ENCODE assay signal across 40 mouse cellular contexts in the genomic region with DNA sequence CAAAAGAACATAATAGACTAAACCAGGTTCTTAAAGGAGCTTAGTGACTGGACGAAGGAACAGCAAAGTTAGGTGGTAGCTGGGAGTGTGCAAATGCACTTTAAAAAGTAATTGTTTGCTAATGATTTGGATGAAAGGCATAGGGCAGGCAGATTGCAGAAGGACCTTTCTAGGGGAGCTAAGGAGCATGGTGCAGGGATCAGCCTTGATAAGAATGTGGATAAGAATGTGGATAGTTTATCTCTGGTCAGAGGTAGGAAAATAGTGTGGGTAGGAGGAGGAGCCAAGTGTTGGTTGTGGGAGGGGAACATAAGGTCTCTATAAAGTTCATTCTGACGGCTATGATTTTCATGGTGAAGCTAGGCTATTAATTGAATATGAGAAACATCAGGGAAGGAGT. TPM values are rescaled to one million over a fixed set of nuclear protein-coding genes. Genes with fewer than 3 reads are reported as not detected.
"Had no signal": no experiment of that assay in that cellular context is flagged by ENCODE, and none has a peak within 500 bp of the region (broad histone marks: within the 10 kb centered on the region; RNA-seq: fewer than 3 reads in every experiment).

No protein-coding gene starts in this region.

- H3K4me1 ChIP-seq: hindbrain, embryonic 10.5 days; hindbrain, embryonic 12.5 days; hindbrain, embryonic 15.5 days; intestine, embryonic 15.5 days had no signal

- H3K9me3 ChIP-seq: heart, embryonic 10.5 days; heart, embryonic 12.5 days; heart, embryonic 13.5 days; heart, embryonic 15.5 days; hindbrain, embryonic 10.5 days; hindbrain, embryonic 12.5 days; hindbrain, embryonic 13.5 days; hindbrain, embryonic 15.5 days; intestine, embryonic 15.5 days; kidney, embryonic 15.5 days had no signal

- DNase-seq: heart, adult 2 months; heart, postnatal 10 days; heart, postnatal 14 days; heart, postnatal 36 days; heart, postnatal 4 days; kidney, adult 11 months; kidney, adult 18-20 months; kidney, adult 2 months; kidney, adult 8-10 months; kidney, adult 9 months; kidney, postnatal 10 days; kidney, postnatal 14 days; kidney, postnatal 25 days; kidney, postnatal 36 days; kidney, postnatal 4 days; layer of hippocampus, adult 9-11 months had no signal

- ATAC-seq: hindbrain, embryonic 16.5 days; hindbrain, postnatal 0 days; inflammation-experienced regulatory T-cells, adult 6 months; intestine, embryonic 15.5 days; intestine, embryonic 16.5 days; intestine, postnatal 0 days had no signal

- H3K4me2 ChIP-seq: heart, embryonic 11.5 days; heart, embryonic 12.5 days; heart, embryonic 13.5 days; heart, embryonic 15.5 days; hindbrain, embryonic 12.5 days; hindbrain, embryonic 13.5 days; hindbrain, embryonic 14.5 days; hindbrain, embryonic 15.5 days; intestine, embryonic 15.5 days; kidney, embryonic 15.5 days had no signal

- H3K27me3 ChIP-seq: heart, embryonic 12.5 days; heart, embryonic 13.5 days; heart, embryonic 15.5 days; hindbrain, embryonic 12.5 days; hindbrain, embryonic 13.5 days; hindbrain, embryonic 15.5 days; intestine, embryonic 15.5 days; kidney, embryonic 15.5 days had no signal

- H3K27ac ChIP-seq: heart, adult 2 months; heart, embryonic 10.5 days; heart, embryonic 13.5 days; heart, embryonic 15.5 days; hindbrain, embryonic 10.5 days; hindbrain, embryonic 12.5 days; hindbrain, embryonic 13.5 days; hindbrain, embryonic 14.5 days; hindbrain, embryonic 15.5 days; hindbrain, postnatal 0 days; intestine, embryonic 15.5 days; kidney, embryonic 15.5 days; kidney, postnatal 0 days; layer of hippocampus, adult 2 months had no signal

- H3K4me3 ChIP-seq: heart, adult 2 months; heart, embryonic 10.5 days; heart, embryonic 12.5 days; heart, embryonic 13.5 days; heart, embryonic 15.5 days; hindbrain, embryonic 10.5 days; hindbrain, embryonic 12.5 days; hindbrain, embryonic 13.5 days; hindbrain, embryonic 15.5 days; intestine, embryonic 15.5 days; kidney, embryonic 15.5 days; layer of hippocampus, adult 2 months had no signal

- H3K36me3 ChIP-seq: heart, embryonic 10.5 days; heart, embryonic 12.5 days; heart, embryonic 13.5 days; heart, embryonic 15.5 days; hindbrain, embryonic 10.5 days; hindbrain, embryonic 12.5 days; hindbrain, embryonic 13.5 days; hindbrain, embryonic 15.5 days; intestine, embryonic 15.5 days; kidney, embryonic 15.5 days had no signal

- H3K9ac ChIP-seq: heart, embryonic 12.5 days; heart, embryonic 13.5 days; heart, embryonic 15.5 days; hindbrain, embryonic 12.5 days; hindbrain, embryonic 13.5 days; hindbrain, embryonic 14.5 days; hindbrain, embryonic 15.5 days; intestine, embryonic 15.5 days; kidney, embryonic 15.5 days had no signal

RNA-seq across cellular contexts. Expression of gene Nobox, which starts 29.4 kb away (rescaled TPM):
- polyA plus RNA-seq: heart, adult 2 months; heart, embryonic 10.5 days; heart, embryonic 11.5 days; heart, embryonic 12.5 days; heart, embryonic 13.5 days; heart, embryonic 15.5 days; heart, postnatal 0 days; hindbrain, embryonic 10.5 days; hindbrain, embryonic 11.5 days; hindbrain, embryonic 12.5 days; hindbrain, embryonic 13.5 days; hindbrain, embryonic 14.5 days; hindbrain, embryonic 15.5 days; hindbrain, embryonic 16.5 days; hindbrain, postnatal 0 days; inflammation-experienced regulatory T-cells, adult 6 months; intestine, embryonic 14.5 days; intestine, embryonic 15.5 days; intestine, embryonic 16.5 days; intestine, postnatal 0 days; kidney, embryonic 14.5 days; kidney, embryonic 15.5 days; kidney, postnatal 0 days; large intestine, adult 2 months had no signal
